Mouse (Mus musculus) mesoderm, embryonic 11.5 days (tissue): Measurements from ENCODE around the gene Tmem150b.

Experiments
- DNase-seq: peaks from one replicate; pipeline ENCODE4 v3.0.0-alpha.2; 2012; ENCODE audit warnings: low read depth, low spot score

Gene Tmem150b

DNA sequence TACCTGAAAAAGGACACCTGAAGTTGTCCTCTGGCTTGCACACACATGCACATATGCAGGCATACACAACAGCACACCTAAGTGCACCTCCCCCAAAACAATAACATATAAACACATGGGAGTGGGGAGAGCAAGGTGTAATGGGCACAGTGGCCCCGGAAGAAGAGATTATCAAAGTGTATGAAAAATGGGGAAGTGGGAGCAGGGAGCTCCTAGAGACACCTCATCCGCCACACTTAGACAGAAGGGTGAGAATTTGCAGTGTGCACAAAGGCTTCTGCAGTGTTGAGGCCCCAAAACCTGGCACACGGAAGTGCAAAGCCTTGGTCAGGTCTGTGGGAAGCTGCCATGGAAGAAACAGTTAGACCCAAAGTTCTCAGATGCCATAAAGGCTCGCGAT lies 6.0 kb upstream of the Tmem150b start:
- DNase-seq = no peak

DNA sequence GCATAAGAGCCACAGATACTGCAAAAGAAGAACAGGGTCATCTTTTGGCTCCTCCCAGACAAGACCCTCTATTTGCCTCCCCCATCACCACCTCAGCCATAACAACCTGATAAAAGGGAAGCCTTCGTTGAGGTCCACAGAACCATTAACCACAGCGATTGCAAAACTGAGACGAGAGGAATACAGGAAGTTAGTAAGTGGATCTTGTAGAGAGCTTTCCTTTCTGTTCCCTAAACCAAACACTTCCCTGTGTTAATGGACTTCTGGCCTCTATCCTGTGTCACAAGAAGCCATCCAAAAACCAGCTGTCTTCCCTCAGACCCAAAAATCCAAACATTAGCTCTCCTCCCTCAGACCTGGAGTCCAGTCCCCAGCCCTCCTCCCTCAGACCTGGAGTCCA lies 690 bp downstream of the Tmem150b start:
- no peak for DNase-seq

DNA sequence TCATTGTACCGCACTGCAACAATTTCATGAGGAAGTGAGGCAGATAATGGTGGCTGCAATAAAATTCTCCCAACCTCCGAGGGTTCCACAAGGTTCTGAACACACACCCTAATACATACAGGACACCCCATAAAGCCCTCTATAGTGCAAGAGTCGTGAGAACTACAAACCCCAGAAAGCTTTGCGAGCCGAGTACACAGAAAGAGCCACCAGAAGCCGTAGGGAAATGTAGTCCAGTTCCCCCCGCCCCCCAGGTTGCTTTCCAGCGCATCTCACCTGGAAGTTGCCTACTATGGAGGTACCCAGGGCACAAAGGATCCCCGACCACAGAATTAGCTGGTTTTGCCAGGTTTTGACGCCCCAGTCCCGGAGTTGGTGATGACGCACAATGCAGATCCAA lies 1.5 kb downstream of the Tmem150b start:
- no peak for DNase-seq

DNA sequence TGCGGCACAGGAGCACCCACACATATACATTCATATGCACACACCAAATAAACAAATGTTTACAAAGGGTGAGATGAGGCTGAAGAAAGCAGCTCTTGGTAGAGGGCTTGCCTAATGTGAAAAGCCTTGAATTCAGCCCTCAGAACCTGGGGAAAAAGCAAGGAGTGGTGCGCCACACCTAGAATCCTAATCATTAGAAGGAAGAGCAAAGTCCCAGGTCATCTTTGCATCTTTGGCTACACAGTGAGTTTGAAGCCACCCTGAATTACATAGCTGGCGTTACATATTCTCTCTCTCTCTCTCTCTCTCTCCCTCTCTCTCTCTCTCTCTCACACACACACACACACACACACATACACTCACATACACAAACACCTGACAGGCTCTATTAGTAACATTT lies 5.8 kb downstream of the Tmem150b start:
- DNase-seq = no peak

DNA sequence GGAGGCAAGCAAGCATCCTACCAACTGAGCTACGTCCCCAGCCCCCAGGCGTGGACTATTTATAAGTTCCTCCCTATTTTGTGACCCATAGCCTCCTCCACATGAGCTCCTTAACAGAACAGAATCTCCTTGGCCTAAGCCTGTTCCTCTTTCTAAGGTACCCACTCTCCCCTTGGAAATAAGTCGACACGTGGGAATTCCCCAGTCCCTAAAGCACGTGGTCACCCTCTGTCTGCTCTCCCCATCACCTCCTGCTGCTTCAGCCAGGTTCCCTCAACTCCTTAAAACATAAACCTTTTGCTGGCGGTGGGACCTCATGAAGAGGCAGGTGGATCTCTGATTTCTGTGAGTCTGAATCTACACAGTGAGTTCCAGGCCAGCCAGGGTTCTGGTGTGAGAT lies 8.1 kb downstream of the Tmem150b start:
- DNase-seq = no peak

DNA sequence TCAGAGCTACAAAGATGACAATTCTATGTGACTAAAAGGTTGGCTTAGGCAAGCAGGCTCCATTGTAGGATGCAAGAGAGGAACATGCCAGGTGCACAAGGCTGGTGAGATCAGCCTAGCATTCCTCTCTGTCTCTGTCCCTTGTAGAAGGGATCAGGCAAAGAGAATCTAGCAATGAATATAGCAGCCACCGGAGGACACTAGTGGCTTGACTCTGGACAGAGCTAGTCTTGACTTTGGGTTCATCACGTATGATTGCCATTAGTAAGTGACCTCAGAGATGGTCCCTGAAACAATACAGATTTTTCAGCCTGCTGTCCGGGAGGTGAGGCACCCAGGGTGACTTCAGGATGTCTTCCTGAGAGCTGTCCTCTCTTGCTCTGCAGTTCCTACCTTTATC lies 12.5 kb downstream of the Tmem150b start:
- DNase-seq = no peak

DNA sequence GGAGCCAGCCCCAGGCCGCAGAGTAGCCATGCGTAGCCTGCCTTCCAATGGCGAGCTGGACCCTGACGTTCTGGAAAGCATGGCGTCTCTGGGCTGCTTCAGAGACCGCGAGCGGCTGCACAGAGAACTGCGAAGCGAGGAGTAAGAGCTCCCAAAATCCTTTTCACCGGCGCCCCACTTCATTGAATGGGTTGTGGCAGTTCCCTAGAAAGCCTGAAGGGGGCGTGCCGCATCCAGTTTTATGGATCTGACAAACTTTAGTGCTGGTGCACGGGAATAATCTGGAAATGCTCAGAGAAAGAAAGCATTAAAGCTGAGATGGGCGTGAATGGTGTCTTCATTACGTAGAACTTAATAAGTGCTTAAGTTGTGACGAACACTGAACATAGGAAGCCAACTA lies 20.0 kb downstream of the Tmem150b start:
- DNase-seq = peak; percentile 34

DNA sequence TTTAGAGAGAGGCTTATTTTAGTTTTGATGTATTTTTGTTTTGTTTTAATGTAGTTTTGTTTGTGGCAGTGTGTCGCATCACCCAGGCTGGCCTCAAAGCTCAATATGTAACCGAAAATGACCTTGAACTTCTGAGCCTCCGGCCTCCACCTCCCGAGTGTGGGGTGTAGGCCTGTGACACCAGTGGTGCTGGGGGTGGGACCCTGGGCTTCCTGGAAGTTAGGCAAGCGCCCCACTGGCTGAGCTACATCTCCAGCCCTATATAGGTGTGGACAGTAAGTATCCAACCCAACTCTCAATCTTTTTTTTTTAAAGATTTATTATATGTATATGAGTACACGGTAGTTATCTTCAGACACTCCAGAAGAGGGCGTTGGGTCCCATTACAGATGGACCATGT lies 21.9 kb downstream of the Tmem150b start:
- no peak for DNase-seq

DNA sequence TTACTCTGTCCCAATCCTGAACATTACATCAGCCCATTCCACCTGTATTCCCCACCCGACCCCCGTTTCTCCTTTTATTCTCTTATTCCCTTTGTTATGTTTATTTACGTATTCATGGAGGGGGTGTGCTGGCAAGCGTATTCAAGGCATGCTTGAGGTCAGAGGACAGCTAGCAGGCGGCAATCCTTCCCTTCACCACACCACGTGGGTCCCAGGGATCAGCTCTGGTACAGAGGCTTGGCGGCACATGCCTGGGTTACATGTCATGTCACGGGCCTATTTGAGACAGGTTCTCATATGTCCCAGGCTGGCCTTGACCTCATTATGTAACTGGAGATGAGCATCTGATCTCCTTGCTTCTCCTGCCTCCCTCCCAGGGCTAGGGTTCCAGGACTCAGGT lies 22.7 kb downstream of the Tmem150b start:
- no peak for DNase-seq

DNA sequence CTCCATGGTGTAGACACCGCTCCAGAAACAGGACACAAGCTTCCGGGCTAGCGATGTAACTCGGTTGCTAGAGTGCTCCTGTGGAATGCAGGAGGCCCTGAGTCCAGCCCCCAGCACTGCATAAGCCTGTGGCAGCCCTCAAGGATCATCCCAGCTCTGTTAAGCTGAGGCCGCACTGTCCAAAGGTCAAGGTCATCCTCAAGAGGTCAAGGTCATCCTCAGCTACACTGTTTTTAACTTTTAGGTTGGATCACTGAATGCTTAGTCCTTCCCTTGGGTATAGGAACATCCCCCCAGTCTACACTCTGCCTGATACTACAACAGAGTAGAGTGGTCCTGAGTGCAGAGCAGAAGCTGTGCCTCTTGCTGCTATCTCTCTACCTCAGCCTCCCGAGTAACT lies 32.0 kb downstream of the Tmem150b start:
- no peak for DNase-seq

DNA sequence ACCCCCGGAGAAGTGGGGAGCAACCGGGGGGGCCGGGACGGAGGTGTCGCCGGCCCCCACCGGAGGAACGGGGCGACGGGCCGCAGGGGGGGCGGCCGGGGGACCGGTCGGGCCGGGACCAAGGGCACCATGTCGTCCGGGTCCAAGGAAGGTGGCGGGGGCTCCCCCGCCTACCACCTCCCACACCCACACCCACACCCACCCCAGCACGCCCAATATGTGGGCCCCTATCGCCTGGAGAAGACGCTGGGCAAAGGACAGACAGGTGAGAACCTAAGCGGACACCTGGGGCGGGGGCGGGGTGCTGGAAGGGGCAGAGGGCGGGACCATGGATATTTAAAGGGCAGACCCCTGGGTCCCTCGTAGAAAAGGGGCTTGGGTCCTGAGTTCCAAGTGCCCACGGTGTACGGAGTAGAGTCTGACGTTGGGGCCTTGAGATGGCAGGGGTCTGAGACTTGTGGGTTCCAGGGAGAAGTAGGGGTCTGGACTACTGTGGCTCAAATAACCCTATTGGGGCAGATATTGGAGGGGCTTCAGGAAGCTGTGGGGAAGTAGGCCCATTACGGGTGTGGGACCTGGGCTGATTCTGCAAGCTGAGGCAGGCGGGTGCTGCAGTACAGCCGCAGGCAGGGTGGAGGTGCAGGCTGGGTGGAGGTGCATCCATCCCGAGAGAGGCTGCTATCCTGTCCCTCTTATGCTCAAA lies 33.9 kb downstream of the Tmem150b start:
- DNase-seq = no peak

DNA sequence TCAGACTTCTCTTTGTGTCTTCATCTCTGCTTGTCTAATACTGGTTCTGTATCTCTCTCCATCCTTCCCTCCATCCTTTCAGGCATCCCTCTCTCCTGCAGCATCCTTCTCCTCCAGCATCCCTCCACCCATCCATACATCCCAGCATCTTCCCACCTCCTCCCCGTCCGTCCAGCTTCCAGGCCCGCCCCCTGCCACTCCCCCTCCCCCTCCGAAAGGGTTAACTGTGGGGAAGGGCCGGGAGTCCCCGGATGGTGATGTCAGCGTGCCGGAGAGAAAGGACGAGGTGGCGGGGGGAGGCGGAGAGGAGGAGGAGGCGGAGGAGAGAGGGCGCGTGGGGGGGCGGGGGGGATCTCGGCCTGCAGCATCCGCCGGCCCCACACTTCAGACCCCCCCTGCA lies 34.7 kb downstream of the Tmem150b start, which contains the start of gene Brsk1:
TSS of gene Brsk1 (plus strand) at position 218 of the 400 bp plus-strand sequence.
- DNase-seq = peak; percentile 94

DNA sequence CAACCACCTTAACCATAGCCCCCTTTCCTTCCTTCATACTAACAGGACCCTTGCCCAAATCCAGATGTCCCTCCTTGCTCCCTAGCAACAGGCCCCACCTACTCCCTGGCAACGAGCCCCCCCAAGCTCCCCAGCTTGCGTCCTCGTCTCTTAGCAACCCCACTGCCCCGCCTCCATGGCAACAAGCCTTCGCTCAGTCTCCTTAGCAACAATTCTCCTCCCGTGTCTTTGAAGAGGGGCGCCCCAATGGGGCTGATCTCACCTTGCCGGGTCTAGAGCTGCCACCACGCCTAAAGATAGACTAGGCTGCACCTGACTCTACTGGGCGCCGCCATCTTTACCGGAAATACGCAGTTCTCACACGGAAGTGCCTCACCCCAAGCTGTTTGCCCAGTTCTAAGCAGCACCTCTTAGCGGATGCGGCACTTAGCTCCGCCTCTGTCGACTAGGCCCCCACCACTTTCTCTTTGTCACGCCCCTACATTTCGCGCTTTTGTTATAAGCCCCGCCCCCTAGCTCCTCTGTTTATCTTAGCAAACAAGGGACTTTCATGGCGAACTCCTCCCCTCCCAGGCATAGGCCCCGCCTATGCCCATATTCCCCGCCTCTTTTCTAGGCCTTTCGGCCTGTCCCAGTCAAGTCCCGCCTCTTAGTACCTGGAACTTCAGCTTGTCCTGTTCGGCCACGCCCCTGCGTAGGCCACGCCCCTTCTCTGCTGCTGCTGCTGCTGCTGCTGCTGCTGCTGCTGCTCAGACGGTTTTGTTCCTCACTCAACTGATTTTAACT lies 40.2 kb downstream of the Tmem150b start, which contains the start of gene Hspbp1:
TSS of gene Hspbp1 (minus strand) at position 437 of the 786 bp plus-strand sequence.
- peak; percentile 98 for DNase-seq

DNA sequence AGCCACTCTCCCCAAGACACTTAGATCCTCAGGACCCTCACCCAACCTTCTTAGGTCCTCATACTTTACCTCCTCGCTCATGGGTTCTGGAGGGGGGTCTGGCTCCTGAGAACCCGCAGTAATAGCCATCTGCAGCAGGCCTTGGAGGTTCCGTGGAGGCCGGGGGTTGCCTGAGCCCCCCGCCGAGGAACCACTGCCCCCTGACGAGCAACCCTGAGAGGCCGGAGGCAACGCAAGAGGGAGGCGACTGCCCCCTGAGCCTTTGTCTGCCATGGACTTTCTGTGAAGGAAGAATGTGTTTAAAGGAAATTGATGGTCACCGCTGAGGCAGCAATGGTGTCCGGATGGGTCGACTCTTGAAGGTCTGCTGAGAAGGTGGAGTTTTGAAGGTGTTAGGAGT lies 40.8 kb downstream of the Tmem150b start:
- DNase-seq = no peak

DNA sequence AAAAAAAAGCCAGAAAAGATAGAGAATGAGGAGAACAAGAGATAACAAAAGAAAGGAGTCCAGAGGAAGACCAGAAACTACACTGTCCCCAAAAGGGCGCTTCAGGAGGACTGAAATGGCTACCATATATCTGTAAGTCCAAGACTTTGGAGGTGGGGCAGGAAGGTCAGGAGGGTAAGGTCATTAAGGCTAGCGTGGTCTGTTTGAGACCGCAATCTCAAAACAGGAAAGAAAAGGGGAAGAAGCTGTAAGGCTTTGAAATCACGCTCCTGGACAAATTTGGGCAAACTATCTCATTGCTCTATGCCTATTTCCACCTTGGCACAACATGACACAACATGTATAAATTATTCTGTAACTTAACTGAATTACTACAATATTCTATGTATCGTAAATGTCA lies 41.7 kb downstream of the Tmem150b start:
- DNase-seq = no peak

DNA sequence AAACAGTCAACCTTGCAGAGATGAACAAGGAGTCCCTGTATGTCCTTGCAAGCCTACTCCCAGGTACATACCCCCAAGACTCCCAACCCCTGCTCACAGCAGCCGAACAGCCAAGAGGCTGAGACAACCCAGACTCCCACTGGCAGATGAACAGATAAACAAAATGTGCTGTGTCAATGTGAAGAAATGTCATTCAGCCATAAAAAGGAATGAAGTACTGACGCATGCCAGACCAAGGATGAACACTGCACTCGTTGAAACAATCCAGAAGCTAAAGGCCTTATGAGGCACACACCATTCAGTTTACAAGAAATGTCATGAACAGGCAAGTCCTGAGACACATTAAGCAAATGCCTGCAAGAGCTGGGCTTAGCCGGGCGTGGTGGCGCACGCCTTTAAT lies 49.8 kb downstream of the Tmem150b start:
- DNase-seq = no peak

DNA sequence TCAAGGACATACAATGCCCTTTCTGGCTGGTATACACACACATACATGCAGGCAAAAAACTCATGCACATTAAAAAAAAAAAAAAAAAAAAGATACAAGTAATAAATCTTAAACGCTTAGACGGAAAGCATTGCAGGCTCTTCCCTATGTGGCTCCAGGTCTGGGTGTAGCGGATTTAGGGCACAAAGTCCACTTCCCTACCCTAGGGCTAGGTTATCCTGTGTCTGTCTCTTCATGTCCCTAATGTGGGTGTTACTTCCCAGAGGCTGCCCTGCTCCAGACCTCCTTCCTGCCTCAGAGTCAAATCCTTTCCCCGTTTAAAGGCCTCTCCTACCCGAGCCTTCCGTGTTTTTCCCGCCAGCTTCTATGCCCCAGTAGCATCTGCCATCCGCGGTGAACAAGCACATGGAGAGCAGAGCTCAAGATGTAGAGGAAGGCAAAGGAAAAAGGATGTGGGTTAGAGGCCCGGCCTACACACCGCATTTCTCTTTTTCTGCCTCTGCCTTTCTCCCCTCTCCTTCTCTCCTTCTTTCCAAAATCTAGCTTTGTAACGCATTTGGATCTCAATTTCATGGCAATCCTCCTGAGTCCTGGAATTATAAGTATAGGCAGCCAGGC lies 50.8 kb downstream of the Tmem150b start:
- no peak for DNase-seq

DNA sequence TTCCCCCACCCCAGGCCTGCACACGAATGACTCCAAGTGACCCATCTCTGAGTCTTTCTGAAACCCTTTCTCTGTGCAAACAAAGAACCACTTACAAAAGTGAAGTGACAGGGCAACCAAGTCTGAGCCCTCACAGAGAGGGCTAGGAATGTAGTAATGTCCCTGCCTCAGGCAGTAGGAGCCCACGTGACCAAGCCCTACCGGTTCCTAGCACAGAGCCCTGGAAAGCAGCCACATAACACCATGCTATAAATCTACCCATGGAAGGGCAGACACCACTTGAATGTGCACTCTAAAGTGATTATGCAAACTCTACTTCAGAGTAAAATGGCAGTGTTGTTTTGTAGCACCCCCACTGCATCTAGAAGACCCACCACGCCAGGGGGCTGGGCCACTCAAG lies 53.1 kb downstream of the Tmem150b start:
- peak; percentile 62 for DNase-seq

DNA sequence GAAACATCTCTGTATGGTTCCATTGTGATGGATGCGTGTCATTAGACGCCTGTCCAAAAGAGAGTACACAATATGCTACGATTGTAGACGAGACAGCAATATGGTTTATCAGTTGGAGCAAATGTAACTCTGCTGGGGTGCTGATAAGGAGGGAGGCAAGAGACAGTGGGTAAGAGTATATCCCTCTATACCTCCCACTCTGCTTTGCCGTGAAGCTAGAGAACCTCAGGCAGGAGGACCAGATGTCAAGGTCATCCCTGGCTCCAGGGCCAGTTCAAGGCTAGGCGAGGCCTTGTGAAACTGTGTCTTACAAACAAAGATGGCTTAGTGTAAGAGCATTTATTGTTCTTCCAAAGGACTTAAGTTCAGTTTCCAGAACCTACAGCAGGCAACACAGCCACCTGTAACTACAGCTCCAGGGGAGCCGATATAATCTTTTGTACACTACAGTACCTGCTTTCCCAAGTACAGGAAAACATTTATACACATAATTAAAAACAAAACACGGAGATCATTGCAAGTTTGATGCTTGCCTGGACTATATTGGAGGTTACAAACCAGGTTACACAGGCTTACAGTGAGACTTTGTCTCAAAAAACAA lies 54.3 kb downstream of the Tmem150b start:
- no peak for DNase-seq

DNA sequence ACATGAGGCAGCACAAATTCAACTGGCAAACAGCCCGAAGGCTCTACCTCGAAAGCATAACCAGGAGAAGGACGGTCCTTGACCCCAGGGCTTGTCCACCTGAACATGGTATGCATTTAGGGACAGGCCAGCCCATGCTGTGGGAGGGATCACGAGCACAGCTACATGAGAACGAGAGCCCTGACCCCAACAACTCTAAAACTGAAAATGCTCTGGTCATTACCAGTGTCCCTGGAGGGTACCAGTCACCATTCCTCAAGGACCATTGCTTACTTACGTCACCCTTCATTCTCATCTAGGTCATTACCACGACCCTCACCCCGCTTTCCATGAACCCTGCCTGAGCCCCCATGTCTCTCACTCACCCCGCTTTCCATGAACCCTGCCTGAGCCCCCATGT lies 55.9 kb downstream of the Tmem150b start:
- no peak for DNase-seq

DNA sequence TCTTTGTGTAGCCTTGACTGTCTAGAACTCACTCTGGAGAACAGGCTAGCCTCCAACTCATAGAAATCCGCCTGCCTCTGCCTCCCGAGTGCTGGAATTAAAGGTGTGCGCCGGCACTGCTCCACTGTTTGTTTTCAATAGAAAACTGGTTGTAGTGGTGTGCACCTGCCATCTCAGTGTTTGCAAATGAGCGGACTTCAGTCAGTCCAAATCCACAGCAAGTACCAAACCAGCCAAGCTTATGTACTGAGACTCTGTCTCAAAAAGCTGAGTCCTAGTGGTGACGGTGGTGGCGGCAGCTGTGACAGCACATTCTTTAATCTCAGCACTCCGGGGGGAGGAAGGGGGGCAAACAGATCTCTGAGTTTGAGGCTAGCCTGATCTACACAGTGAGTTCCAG lies 56.5 kb downstream of the Tmem150b start:
- no peak for DNase-seq

DNA sequence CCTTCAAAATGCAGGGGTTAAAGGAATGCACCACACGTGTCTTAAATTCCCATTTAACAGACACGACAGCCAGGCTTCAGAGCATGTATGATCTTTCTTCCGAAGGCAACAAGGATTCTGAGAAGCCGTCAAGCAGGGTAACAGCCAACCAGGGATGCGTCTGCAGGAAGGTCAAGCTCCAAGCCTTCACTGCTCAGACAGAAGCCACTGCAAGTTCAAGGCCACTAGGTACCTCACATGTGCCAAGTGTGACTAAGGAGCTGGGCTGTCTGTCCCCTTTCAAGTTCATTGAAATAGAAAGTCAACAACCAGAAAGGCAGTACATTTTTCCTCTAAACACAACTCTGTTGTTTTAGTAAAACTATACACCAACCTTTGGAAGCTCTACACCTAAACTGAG lies 58.2 kb downstream of the Tmem150b start:
- no peak for DNase-seq
